Mouse (Mus musculus) lung, embryonic 14.5 days (tissue): ENCODE data around the gene Mrps30. TPM values are rescaled to one million over a fixed set of nuclear protein-coding genes. Genes with fewer than 3 reads are reported as not detected.
A peak's percentile ranks its signal among the peaks of the same experiment; 100 is the strongest.
"Not testable (repeated sequence)": the region's sequence is repeated elsewhere in the genome, so short reads cannot be mapped to it uniquely, and the experiment has no call there.

Source experiments
- ATAC-seq: fragments of 200-750 bp; cut with Nextera tagmentation; 2 replicates; pipeline ENCODE4 v1.8.0; 2017; ENCODE audit warnings: mild to moderate bottlenecking, moderate TSS enrichment, moderate library complexity; ENCODE audit not compliant: insufficient read depth
- DNase-seq: peaks from one replicate; pipeline ENCODE4 v3.0.0-alpha.2; 2015
- H3K27ac ChIP-seq: fragments of 300-500 bp; sonication (generic); 2 replicates; pipeline ENCODE4 v1.5.1; 2014; ENCODE audit warnings: low read depth, mild to moderate bottlenecking, moderate library complexity
- H3K27me3 ChIP-seq: fragments of 300-500 bp; sonication (generic); 2 replicates; pipeline ENCODE4 v1.6.1; 2014; ENCODE audit warnings: low read length, control low read depth; ENCODE audit not compliant: insufficient read depth
- H3K36me3 ChIP-seq: fragments of 300-500 bp; sonication (generic); 2 replicates; pipeline ENCODE4 v1.6.1; 2014; ENCODE audit warnings: control low read depth; ENCODE audit not compliant: insufficient read depth
- H3K4me1 ChIP-seq: fragments of 300-500 bp; sonication (generic); 2 replicates; pipeline ENCODE4 v1.6.1; 2014; ENCODE audit warnings: antibody characterized with exemption, control low read depth; ENCODE audit not compliant: insufficient read depth
- H3K4me2 ChIP-seq: fragments of 300-500 bp; sonication (generic); 2 replicates; pipeline ENCODE4 v1.6.1; 2014; ENCODE audit warnings: mild to moderate bottlenecking
- H3K4me3 ChIP-seq: fragments of 300-500 bp; sonication (generic); 2 replicates; pipeline ENCODE4 v1.5.1; 2014; ENCODE audit warnings: low read depth, low read length
- H3K9ac ChIP-seq: fragments of 300-500 bp; sonication (generic); 2 replicates; pipeline ENCODE4 v1.6.1; 2014
- H3K9me3 ChIP-seq: fragments of 300-500 bp; sonication (generic); 2 replicates; pipeline ENCODE4 v1.6.1; 2016; ENCODE audit warnings: low read depth, low read length, control low read depth
- CTCF ChIP-seq: IDR thresholded peaks from 2 replicates; pipeline ENCODE4 v1.5.1; 2016; ENCODE audit warnings: antibody characterized with exemption, low read depth
- WGBS: fragments of 180-500 bp; shearing (Covaris S2); extraction: QIAGEN DNeasy Blood & Tissue Kit; methylation state at CpG from one replicate; pipeline ENCODE4 v1.1.7; 2014; 5-methylcytosine and 5-hydroxymethylcytosine counted together
- polyA plus RNA-seq: library from polyadenylated mRNA; unstranded; fragments of >200 nt; fragmentation: Nextera tagmentation; extraction: Ambion mirVana; gene quantifications from 2 replicates; pipeline ENCODE4 v1.2.1, GENCODE M21; 2014

The Mrps30 gene
- polyA plus RNA-seq, 1 experiment from 2014 or later = 39.3 TPM

GRCm38 (mm10) chr13:118395803-118396202 is 8.8 kb upstream of the Mrps30 start:
- no peak for TF ChIP-seq CTCF
- DNase-seq (no peak), ATAC-seq (no peak)

GRCm38 (mm10) chr13:118387448-118387801 is 373 bp upstream of the Mrps30 start:
- not testable (repeated sequence) for H3K27ac ChIP-seq, H3K9ac ChIP-seq, H3K9me3 ChIP-seq, H3K4me1 ChIP-seq, DNase-seq, H3K27me3 ChIP-seq
- Histone ChIP-seq H3K4me3 (peak overlapping the region; percentile 90), H3K4me2 (peak overlapping the region; percentile 62), H3K36me3 (peaks cover 26% of the 10 kb centered on the region)
- WGBS = 8% methylated on average over 10 of the region's 10 CpGs
- peak; percentile 68 for ATAC-seq

More at GRCm38 (mm10) chr13:118395803-118396202, 8.8 kb upstream of the Mrps30 start:
- no peak overlapping the region for H3K27ac ChIP-seq
- no peaks in the 10 kb centered on the region for H3K27me3 ChIP-seq
- no peaks in the 10 kb centered on the region for H3K4me1 ChIP-seq
- no peak overlapping the region for H3K4me2 ChIP-seq
- H3K4me3 ChIP-seq = no peak overlapping the region
- no peaks in the 10 kb centered on the region for H3K9me3 ChIP-seq
- H3K9ac ChIP-seq = no peak overlapping the region
- H3K36me3 ChIP-seq = no peaks in the 10 kb centered on the region
- WGBS = 77% methylated on average over 3 of the region's 3 CpGs

GRCm38 (mm10) chr13:118380381-118380780 is 6.7 kb downstream of the Mrps30 start:
- DNase-seq (peak; percentile 83), ATAC-seq (peak; percentile 88)
- Histone ChIP-seq H3K9me3 (no peaks in the 10 kb centered on the region), H3K4me1 (no peaks in the 10 kb centered on the region), H3K27ac (peak overlapping the region; percentile 19; the same call in 1 of the 2 replicates), H3K4me3 (no peak overlapping the region), H3K4me2 (no peak overlapping the region), H3K27me3 (no peaks in the 10 kb centered on the region), H3K36me3 (peaks cover 56% of the 10 kb centered on the region), H3K9ac (no peak overlapping the region)
- 34% methylated on average over 10 of the region's 10 CpGs for WGBS
- no peak for TF ChIP-seq CTCF

- no peak overlapping the region for H3K4me3 ChIP-seq
- no peak overlapping the region for H3K4me2 ChIP-seq
- ATAC-seq (no peak), DNase-seq (peak; percentile 80)
- no peaks in the 10 kb centered on the region for H3K27me3 ChIP-seq
- no peak overlapping the region for H3K27ac ChIP-seq
- H3K4me1 ChIP-seq = no peaks in the 10 kb centered on the region
- no peak overlapping the region for H3K9ac ChIP-seq
- 68% methylated on average over 1 of the region's 1 CpGs for WGBS
- H3K9me3 ChIP-seq = no peaks in the 10 kb centered on the region
- peak; percentile 79 for TF ChIP-seq CTCF
- H3K36me3 ChIP-seq = peaks cover 46% of the 10 kb centered on the region
Measured at GRCm38 (mm10) chr13:118379155-118379554, 7.9 kb downstream of the Mrps30 start.

- Histone ChIP-seq H3K4me1 (no peaks in the 10 kb centered on the region), H3K4me2 (no peak overlapping the region), H3K27ac (no peak overlapping the region), H3K4me3 (no peak overlapping the region), H3K9ac (no peak overlapping the region), H3K9me3 (no peaks in the 10 kb centered on the region), H3K36me3 (peaks cover 9% of the 10 kb centered on the region), H3K27me3 (no peaks in the 10 kb centered on the region)
- no peak for ATAC-seq
- DNase-seq = peak; percentile 10
- no peak for TF ChIP-seq CTCF
- 39% methylated on average over 4 of the region's 4 CpGs for WGBS
Measured at GRCm38 (mm10) chr13:118372871-118373270, 14.2 kb downstream of the Mrps30 start.

- ATAC-seq = no peak
- no peak overlapping the region for H3K9ac ChIP-seq
- no peak overlapping the region for H3K4me3 ChIP-seq
- no peaks in the 10 kb centered on the region for H3K36me3 ChIP-seq
- H3K27ac ChIP-seq = no peak overlapping the region
- no peak for TF ChIP-seq CTCF
- H3K27me3 ChIP-seq = no peaks in the 10 kb centered on the region
- no peak for DNase-seq
- H3K4me2 ChIP-seq = no peak overlapping the region
- 78% methylated on average over 1 of the region's 1 CpGs for WGBS
- H3K4me1 ChIP-seq = no peaks in the 10 kb centered on the region
- no peaks in the 10 kb centered on the region for H3K9me3 ChIP-seq
Measured at GRCm38 (mm10) chr13:118365774-118366173, 21.3 kb downstream of the Mrps30 start.

- Histone ChIP-seq H3K9ac (no peak overlapping the region), H3K36me3 (no peaks in the 10 kb centered on the region), H3K4me1 (no peaks in the 10 kb centered on the region), H3K27ac (no peak overlapping the region), H3K27me3 (no peaks in the 10 kb centered on the region), H3K4me3 (no peak overlapping the region), H3K9me3 (no peaks in the 10 kb centered on the region), H3K4me2 (no peak overlapping the region)
- WGBS = 83% methylated on average over 6 of the region's 6 CpGs
- ATAC-seq (no peak), DNase-seq (no peak)
- TF ChIP-seq CTCF = no peak
Measured at GRCm38 (mm10) chr13:118363342-118363741, 23.7 kb downstream of the Mrps30 start.

- Histone ChIP-seq H3K9ac (no peak overlapping the region), H3K9me3 (no peaks in the 10 kb centered on the region), H3K4me3 (no peak overlapping the region), H3K4me1 (no peaks in the 10 kb centered on the region), H3K4me2 (no peak overlapping the region), H3K36me3 (no peaks in the 10 kb centered on the region), H3K27me3 (no peaks in the 10 kb centered on the region), H3K27ac (no peak overlapping the region)
- no peak for TF ChIP-seq CTCF
- no peak for ATAC-seq
- 87% methylated on average over 10 of the region's 10 CpGs for WGBS
- DNase-seq = no peak
Measured at GRCm38 (mm10) chr13:118350870-118351269, 36.2 kb downstream of the Mrps30 start.
